Mouse (Mus musculus): ENCODE data around the gene Spata20. TPM values are rescaled to one million over a fixed set of nuclear protein-coding genes. Genes with fewer than 3 reads are reported as not detected.
A peak's percentile ranks its signal among the peaks of the same experiment; 100 is the strongest.

Gene Spata20
- polyA plus RNA-seq, 1 experiment from 2014 or later: not detected

DNA sequence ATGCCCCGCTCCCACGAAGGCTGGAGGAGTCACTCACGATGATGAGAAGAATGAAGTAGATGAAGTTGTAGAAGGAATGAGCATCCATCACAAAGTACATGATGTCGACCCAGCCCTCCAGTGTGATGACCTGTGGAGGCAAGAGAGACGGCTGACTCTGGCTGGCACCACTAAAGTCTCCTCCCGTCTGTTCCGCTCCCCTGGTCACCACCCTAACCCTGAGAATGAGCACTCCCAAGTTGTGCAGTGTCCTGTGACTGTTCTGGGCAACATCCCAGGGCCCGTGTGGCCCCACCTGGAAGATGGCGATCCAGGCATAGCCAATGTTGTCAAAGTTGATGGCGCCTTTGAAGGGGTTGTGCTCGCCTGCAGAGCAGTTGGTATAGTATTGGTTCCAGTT lies 24.1 kb downstream of the Spata20 start:
- Histone ChIP-seq H3K4me3 (no peak overlapping the region), H3K9me3 (no peaks in the 10 kb centered on the region), H3K4me1 (peaks cover 58% of the 10 kb centered on the region), H3K36me3 (replicated peaks) (peaks cover 62% of the 10 kb centered on the region), H3K27ac (no peak overlapping the region), H3K27me3 (ENCODE audit: poor library complexity, severe bottlenecking) (no peaks in the 10 kb centered on the region)
- whole genome bisulfite sequencing: 92% methylated on average over 11 of the region's 11 CpGs
- no peak for DNase-seq (ENCODE audit: extremely low spot score, low spot score)

DNA sequence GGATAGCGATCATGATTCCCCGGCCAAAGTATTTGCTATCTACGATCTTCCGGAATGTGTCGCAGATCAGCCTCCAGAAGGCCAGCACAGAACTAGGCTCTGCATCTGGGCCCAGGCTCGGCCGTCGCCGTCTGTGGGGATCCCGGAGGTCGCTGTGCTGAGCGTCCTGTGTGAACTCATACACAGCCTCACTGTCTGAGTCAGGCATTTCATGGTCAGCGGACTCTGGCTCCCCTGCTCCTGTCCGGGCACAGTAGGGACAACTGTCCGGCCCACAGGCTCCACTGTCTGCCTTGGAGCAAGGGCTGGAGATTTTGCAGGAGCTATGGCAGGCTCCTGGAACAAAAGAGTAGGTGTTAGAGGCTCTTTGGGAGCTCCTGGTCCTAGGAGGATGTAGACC lies 29.0 kb downstream of the Spata20 start:
- Histone ChIP-seq H3K4me1 (peaks cover 50% of the 10 kb centered on the region), H3K27ac (no peak overlapping the region), H3K36me3 (replicated peaks) (peaks cover 76% of the 10 kb centered on the region), H3K9me3 (no peaks in the 10 kb centered on the region), H3K27me3 (ENCODE audit: poor library complexity, severe bottlenecking) (peaks cover 6% of the 10 kb centered on the region; the same call in 1 of the 2 replicates), H3K4me3 (no peak overlapping the region)
- 87% methylated on average over 15 of the region's 15 CpGs for WGBS
- no peak for DNase-seq (ENCODE audit: extremely low spot score, low spot score)

DNA sequence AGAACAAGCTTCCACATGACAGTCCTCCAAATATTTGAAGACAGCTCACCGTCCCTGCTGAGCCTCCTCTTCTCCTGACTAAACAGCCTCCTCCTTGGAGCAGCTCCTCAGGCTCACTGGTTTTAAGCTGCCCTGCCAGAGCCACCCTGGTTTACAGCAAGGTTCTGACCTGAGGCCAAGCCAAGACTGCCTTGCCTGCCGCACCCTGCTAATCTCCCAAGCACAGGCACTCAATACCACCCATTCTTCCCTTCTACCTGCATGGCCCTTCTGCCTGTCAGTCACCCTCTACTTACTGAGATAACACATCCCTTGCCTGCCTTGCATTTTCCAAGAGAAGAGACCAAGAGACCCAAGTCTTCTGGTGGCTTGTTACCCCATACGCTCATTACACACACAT lies 29.6 kb downstream of the Spata20 start:
- Histone ChIP-seq H3K4me3 (no peak overlapping the region), H3K36me3 (replicated peaks) (peaks cover 71% of the 10 kb centered on the region), H3K4me1 (peaks cover 54% of the 10 kb centered on the region), H3K9me3 (no peaks in the 10 kb centered on the region), H3K27ac (peak overlapping the region; percentile 40; the same call in 1 of the 2 replicates), H3K27me3 (ENCODE audit: poor library complexity, severe bottlenecking) (peaks cover 10% of the 10 kb centered on the region; the same call in 1 of the 2 replicates)
- 78% methylated on average over 3 of the region's 3 CpGs for WGBS
- DNase-seq (ENCODE audit: extremely low spot score, low spot score): no peak

DNA sequence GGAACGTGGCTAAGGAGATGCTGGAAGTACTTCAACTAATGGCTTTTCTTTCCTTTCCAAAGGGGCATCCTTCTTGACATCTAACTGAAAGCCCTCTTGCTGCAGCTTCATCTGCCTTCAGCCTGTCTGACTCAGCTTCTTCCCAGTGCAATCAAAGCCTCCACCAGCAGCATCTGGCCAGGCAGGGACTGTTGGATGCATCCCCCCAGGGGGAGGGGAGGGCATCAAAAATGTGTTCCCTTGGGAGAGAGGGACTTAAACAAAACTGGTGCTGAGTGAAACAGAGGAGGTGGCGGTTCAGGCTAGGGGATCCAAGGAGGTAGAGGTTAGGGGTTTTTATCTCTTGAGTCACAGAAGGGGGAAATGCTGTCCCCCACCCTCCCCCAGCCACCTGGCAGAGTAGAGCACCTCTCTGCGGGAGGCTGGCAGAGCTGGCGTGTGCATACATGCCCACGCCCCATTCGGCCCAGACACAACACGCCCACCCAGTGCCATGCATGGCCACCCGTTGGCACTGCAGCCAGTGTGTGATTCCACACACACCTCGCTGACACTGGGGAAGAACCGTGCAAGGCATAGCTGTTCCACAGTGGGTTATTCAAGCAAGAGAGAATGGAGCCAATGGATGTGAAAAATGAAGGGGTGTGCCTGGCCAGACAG lies 30.7 kb downstream of the Spata20 start:
- 84% methylated on average over 10 of the region's 10 CpGs for WGBS
- no peak overlapping the region for H3K4me3 ChIP-seq
- DNase-seq (ENCODE audit: extremely low spot score, low spot score): no peak
- 0 out of 2 replicates have a peak overlapping the region, but pooled peaks have one; percentile 40 for H3K27ac ChIP-seq
- no peaks in the 10 kb centered on the region for H3K9me3 ChIP-seq
- H3K36me3 ChIP-seq (replicated peaks): peaks cover 67% of the 10 kb centered on the region
- H3K4me1 ChIP-seq: peaks cover 58% of the 10 kb centered on the region
- H3K27me3 ChIP-seq (ENCODE audit: poor library complexity, severe bottlenecking): peaks cover 15% of the 10 kb centered on the region; the same call in 1 of the 2 replicates

DNA sequence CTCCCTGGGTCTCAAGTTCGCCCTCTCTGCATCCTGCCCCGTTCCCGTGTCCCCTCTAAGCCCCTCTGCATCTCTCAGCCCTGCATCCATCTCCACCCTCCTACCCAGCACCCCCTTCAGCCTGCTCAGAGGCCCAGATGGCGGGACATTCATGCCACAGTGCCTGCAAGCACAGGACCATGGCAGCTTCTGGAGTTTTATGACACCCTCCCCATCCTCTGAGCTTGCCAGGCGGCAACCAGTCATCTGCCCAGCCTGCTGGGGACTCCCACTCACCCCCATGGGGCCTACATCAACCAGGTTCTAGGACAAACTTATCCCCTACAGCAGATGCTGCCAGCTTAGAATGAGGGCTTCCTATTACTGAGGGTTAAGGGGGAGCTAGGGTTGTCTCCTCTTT lies 31.2 kb downstream of the Spata20 start:
- Histone ChIP-seq H3K27ac (peak overlapping the region; percentile 40), H3K9me3 (no peaks in the 10 kb centered on the region), H3K4me3 (no peak overlapping the region; the same call in 1 of the 2 replicates), H3K4me1 (peaks cover 58% of the 10 kb centered on the region), H3K36me3 (replicated peaks) (peaks cover 66% of the 10 kb centered on the region), H3K27me3 (ENCODE audit: poor library complexity, severe bottlenecking) (peaks cover 16% of the 10 kb centered on the region; the same call in 1 of the 2 replicates)
- WGBS: 71% methylated on average over 5 of the region's 5 CpGs
- DNase-seq (ENCODE audit: extremely low spot score, low spot score): no peak

DNA sequence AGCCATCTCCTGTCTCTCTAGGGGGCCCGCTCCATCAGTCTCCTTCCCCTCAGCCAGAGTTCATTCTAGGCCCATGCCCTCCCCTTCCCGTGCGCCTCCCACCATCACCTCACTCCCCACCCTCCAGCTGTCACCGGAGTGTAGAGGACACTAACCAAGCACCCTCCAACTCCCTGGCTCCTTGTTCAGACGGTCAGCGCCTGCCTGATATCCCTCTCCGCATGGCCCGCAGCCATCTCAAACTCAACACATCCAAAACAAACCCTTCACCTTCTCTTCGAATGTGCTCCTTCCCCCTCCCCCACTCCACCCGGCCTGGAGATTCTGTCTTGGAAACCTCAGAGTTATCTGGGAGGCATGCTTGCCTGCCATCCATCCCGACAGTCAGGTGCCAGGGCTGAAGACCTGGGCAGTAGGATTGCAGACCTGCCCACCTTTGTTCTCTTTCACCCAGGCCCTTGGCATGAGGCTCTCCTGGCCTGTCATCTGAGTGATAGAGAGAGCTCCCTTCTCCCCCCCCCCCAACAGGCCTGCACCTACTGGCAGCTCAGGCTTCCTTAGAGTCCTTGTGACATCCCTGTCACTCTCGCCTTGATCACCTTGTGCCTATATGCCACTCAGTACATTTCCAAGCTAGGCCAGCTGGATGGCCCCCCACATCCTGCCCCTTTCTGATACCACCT lies 34.7 kb downstream of the Spata20 start:
- no peak overlapping the region for H3K4me3 ChIP-seq
- H3K27ac ChIP-seq: 0 out of 2 replicates have a peak overlapping the region, but pooled peaks have one; percentile 30
- peaks cover 57% of the 10 kb centered on the region for H3K4me1 ChIP-seq
- DNase-seq (ENCODE audit: extremely low spot score, low spot score): no peak
- peaks cover 16% of the 10 kb centered on the region; the same call in 1 of the 2 replicates for H3K27me3 ChIP-seq (ENCODE audit: poor library complexity, severe bottlenecking)
- H3K36me3 ChIP-seq (replicated peaks): peaks cover 45% of the 10 kb centered on the region
- no peaks in the 10 kb centered on the region for H3K9me3 ChIP-seq
- 73% methylated on average over 12 of the region's 12 CpGs for WGBS

DNA sequence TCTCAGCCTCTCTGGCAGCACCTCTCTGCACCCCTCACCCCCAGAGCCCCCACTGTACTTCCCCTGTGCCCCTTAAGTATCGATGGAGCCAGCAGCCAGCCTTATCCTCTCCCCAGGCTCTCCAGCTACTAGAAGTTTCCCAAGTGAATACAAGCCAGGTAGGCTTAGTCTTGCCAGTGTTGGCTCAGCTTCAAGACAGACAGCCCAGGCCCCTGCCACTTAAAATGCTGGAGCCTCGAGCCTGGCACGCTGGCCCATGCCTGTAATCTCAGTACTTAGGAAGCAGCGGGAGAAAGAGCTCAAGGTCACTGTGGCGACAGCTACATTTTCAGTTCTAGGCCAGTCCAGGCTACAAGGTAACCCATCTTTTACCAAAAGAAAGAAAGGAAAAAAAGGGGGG lies 36.1 kb downstream of the Spata20 start:
- peak overlapping the region; percentile 48 for H3K27ac ChIP-seq

DNA sequence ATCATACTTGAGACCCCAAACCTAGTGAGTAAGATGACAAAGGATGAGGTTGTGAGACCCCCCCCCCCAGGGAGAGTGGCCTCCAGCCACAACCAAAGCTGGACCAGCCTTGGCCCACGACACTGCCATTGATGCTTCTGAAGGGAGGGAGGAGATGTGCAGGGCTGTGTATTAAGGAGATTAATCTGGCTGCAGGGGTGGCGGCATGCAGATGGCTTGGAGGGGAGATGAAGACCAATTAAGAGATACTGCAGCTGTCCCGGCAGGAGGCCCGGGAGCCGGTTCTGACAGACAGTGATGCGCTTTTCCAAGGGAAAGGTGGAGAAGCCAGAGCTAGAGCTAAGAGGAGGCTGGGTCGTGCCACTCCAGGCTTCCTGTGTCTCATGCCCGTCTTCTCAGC lies 36.7 kb downstream of the Spata20 start:
- Histone ChIP-seq H3K27me3 (ENCODE audit: poor library complexity, severe bottlenecking) (peaks cover 11% of the 10 kb centered on the region; the same call in 1 of the 2 replicates), H3K9me3 (no peaks in the 10 kb centered on the region), H3K4me1 (peaks cover 63% of the 10 kb centered on the region), H3K4me3 (no peak overlapping the region), H3K27ac (peak overlapping the region; percentile 48), H3K36me3 (replicated peaks) (peaks cover 27% of the 10 kb centered on the region)
- 31% methylated on average over 8 of the region's 8 CpGs for WGBS
- no peak for DNase-seq (ENCODE audit: extremely low spot score, low spot score)

More for the DNA sequence above, 36.1 kb downstream of the Spata20 start:
- no peaks in the 10 kb centered on the region for H3K9me3 ChIP-seq
- H3K4me1 ChIP-seq: peaks cover 63% of the 10 kb centered on the region
- H3K36me3 ChIP-seq (replicated peaks): peaks cover 33% of the 10 kb centered on the region
- 63% methylated on average over 5 of the region's 5 CpGs for WGBS
- no peak overlapping the region for H3K4me3 ChIP-seq
- DNase-seq (ENCODE audit: extremely low spot score, low spot score): no peak
- peaks cover 16% of the 10 kb centered on the region; the same call in 1 of the 2 replicates for H3K27me3 ChIP-seq (ENCODE audit: poor library complexity, severe bottlenecking)

DNA sequence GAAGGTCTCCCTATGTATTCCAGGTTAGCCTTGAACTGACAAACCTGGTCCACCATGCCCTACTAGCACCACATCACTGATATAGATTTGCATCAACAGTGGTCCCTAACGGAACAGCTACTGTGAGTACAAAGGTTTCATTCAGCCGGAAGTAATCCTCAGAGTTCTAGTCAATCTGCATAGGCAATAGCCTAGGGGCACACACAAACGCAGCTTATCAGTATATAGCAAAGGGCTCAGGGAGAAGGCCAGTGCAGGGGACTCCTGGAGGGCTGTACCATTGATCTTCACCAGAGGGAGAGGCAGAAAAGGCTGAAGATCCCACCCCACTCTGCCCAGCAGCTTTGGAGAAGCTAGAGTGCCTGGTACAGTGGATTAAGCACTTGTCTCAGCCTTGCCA lies 39.0 kb downstream of the Spata20 start:
- H3K9me3 ChIP-seq: no peaks in the 10 kb centered on the region
- peaks cover 11% of the 10 kb centered on the region; the same call in 1 of the 2 replicates for H3K27me3 ChIP-seq (ENCODE audit: poor library complexity, severe bottlenecking)
- no peak overlapping the region for H3K4me3 ChIP-seq
- peak; percentile 40 for DNase-seq (ENCODE audit: extremely low spot score, low spot score)
- 8% methylated on average over 3 of the region's 3 CpGs for WGBS
- H3K27ac ChIP-seq: peak overlapping the region; percentile 68
- peaks cover 84% of the 10 kb centered on the region for H3K4me1 ChIP-seq
- peaks cover 38% of the 10 kb centered on the region for H3K36me3 ChIP-seq (replicated peaks)

DNA sequence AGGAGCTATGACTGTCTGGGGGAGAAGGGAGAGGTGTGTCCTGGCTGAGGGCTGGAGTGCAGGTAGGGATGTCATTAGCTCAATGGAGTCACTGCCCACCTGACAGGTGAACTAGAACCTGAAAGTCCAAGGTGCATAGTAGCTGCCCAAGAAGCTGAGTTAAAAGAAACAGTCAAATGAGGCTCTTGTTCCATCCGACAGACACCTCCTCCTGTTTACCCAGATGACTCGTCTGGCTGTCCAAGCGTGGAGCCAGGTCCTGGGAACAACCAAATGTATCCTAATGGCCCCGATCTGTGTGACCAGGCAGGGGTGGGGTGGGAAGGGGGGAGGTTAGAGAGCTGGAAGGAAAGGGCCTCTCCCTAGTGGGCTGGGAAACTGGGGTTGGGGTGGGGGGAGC lies 40.7 kb downstream of the Spata20 start:
- Histone ChIP-seq H3K27ac (0 out of 2 replicates have a peak overlapping the region, but pooled peaks have one; percentile 4), H3K36me3 (replicated peaks) (peaks cover 40% of the 10 kb centered on the region), H3K4me1 (peaks cover 87% of the 10 kb centered on the region), H3K27me3 (ENCODE audit: poor library complexity, severe bottlenecking) (peaks cover 2% of the 10 kb centered on the region; the same call in 1 of the 2 replicates), H3K4me3 (no peak overlapping the region), H3K9me3 (no peaks in the 10 kb centered on the region)
- no peak for DNase-seq (ENCODE audit: extremely low spot score, low spot score)
- 55% methylated on average over 4 of the region's 4 CpGs for WGBS

DNA sequence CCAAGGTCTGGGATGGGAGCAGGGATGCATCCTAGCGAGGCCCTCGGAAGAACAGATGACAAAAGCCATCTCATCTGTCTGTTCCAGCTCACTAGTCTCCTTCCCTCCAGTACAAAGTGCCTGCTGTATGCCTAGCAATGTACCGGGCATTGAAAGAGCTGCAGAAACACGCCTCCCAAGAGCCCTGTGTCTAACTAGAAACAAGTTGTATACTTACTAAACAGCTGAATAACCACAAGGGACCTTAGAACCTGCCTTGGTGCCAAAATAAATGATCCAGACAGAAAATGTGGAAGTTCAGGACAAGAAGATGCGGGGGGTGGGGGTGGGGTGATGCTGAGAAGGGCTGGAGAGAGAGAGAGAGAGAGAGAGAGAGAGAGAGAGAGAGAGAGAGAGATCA lies 41.1 kb downstream of the Spata20 start:
- Histone ChIP-seq H3K27ac (no peak overlapping the region; the same call in 1 of the 2 replicates), H3K36me3 (replicated peaks) (peaks cover 43% of the 10 kb centered on the region), H3K9me3 (no peaks in the 10 kb centered on the region), H3K27me3 (ENCODE audit: poor library complexity, severe bottlenecking) (no peaks in the 10 kb centered on the region), H3K4me3 (no peak overlapping the region), H3K4me1 (peaks cover 87% of the 10 kb centered on the region)
- WGBS: 70% methylated on average over 5 of the region's 5 CpGs
- no peak for DNase-seq (ENCODE audit: extremely low spot score, low spot score)

DNA sequence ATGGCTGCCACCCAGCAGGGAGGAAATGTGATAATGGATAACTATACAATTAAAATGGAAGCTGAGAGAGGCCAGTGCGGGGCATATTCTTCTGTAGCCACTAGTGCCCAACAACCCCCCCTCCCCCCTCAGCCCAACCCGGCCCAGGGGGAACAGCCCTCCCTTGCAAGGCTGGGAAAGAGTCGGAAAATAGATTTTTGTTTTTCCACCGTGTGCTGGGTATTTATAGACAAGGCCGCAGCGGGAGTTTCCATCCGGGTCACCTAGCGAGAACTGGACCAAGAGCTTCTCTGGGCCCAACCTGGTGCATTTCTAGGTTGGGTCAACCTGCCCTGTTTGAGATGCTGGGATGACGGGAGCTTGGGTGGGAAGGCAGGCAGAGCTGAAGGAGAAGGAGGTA lies 44.2 kb downstream of the Spata20 start:
- no peaks in the 10 kb centered on the region for H3K27me3 ChIP-seq (ENCODE audit: poor library complexity, severe bottlenecking)
- WGBS: 79% methylated on average over 9 of the region's 9 CpGs
- no peaks in the 10 kb centered on the region for H3K9me3 ChIP-seq
- H3K4me1 ChIP-seq: peaks cover 91% of the 10 kb centered on the region
- H3K36me3 ChIP-seq (replicated peaks): peaks cover 50% of the 10 kb centered on the region
- no peak overlapping the region for H3K4me3 ChIP-seq
- no peak for DNase-seq (ENCODE audit: extremely low spot score, low spot score)
- peak overlapping the region; percentile 74 for H3K27ac ChIP-seq

DNA sequence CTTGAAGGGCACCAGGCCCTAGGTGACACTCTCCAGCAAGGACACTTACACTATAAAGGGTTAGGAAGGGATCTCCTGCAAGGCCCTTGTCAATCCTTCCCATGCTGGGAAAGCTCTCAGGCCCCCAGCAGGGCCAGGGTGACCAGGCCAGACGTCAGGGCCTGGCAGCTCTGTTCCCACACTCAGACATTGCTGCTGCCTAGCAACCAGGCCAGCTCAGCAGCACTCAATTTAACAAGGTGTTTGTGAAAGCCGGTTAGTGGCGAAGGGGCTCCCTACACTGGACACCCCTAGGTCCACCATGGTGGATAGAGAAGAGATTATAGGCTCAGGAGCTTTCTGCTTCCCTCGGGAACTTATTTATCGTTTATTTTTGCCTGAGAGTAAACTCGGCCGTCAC lies 44.9 kb downstream of the Spata20 start:
- DNase-seq (ENCODE audit: extremely low spot score, low spot score): peak; percentile 42
- H3K27ac ChIP-seq: peak overlapping the region; percentile 74
- H3K36me3 ChIP-seq (replicated peaks): peaks cover 55% of the 10 kb centered on the region

More for the DNA sequence above, 44.9 kb downstream of the Spata20 start:
- no peak overlapping the region for H3K4me3 ChIP-seq
- H3K4me1 ChIP-seq: peaks cover 85% of the 10 kb centered on the region
- 42% methylated on average over 7 of the region's 7 CpGs for WGBS
- H3K27me3 ChIP-seq (ENCODE audit: poor library complexity, severe bottlenecking): no peaks in the 10 kb centered on the region
- H3K9me3 ChIP-seq: no peaks in the 10 kb centered on the region
